Mouse (Mus musculus) T-cell, adult 66 days (primary cell): ENCODE measurements around the gene Plpp1. TPM values are rescaled to one million over a fixed set of nuclear protein-coding genes. Genes with fewer than 3 reads are reported as not detected.

Experiments used
- total RNA-seq, 2 experiments: library from RNA; stranded (reverse); gene quantifications; 3 replicates in 1 of 2; 4 replicates in 1 of 2; pipeline ENCODE4 v1.2.4; 2023

Plpp1 gene
- total RNA-seq = under 1 TPM in 1 of 2 experiments, not detected in 1; 0.59 TPM

GRCm38 (mm10) chr13:112800597-112801380, at the start of gene Plpp1:
TSS of gene Plpp1 (plus strand) at chr13:112800792.

Other genes starting within 250 kb of the Plpp1 start
- under 1 TPM in 1 of 2 experiments, not detected in 1; 0.33 TPM for gene Il31ra, start 206.4 kb upstream of the Plpp1 start, total RNA-seq
- gene Ddx4, start 148.3 kb upstream of the Plpp1 start, total RNA-seq = not detected
- gene Slc38a9, start 140.0 kb upstream of the Plpp1 start, total RNA-seq = 10 to 100 TPM; 38.3 to 41.2 TPM
- 10 to 100 TPM; 60.1 to 68.8 TPM for gene Mtrex, start 126.6 kb downstream of the Plpp1 start, total RNA-seq
- gene Dhx29, start 126.7 kb downstream of the Plpp1 start, total RNA-seq = 10 to 100 TPM; 25.3 to 27.4 TPM
- gene Ccno, start 187.0 kb downstream of the Plpp1 start, total RNA-seq = under 1 TPM; 0.29 to 0.47 TPM
- gene Mcidas, start 193.1 kb downstream of the Plpp1 start, total RNA-seq = not detected
- not detected for gene Cdc20b, start 234.3 kb downstream of the Plpp1 start, total RNA-seq
- gene Gpx8, start 245.6 kb downstream of the Plpp1 start, total RNA-seq = not detected